Mouse (Mus musculus): ENCODE measurements around the gene Rxra.
A peak's percentile ranks its signal among the peaks of the same experiment; 100 is the strongest.

Rxra gene

GRCm38 (mm10) chr2:27670746-27671145 is 5.5 kb upstream of the Rxra start:
- no peak for DNase-seq (ENCODE audit: extremely low read depth, low read depth)

DNA sequence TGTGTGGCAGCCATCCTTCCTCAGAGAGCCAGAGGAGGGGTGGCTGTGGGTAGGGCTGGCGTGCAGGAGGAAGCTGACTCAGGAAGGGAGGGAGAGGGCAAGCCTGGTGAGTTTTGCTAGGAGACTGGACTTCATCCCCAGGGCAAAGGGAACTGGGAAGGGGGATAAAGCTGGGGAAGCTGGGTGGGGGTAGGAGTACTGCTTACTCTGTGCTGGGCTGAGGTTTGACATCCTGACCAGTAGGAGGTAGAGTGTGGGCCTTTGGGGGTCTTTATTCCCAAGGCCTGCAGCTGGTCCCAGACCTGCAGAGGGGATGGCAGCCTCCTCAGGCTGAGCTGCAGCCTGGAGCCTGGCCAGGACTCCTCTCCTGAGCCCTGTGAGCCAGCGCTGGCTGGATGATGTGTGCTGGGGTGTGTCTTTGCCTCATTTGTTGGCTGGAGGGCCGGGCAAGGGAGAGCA is 4.6 kb upstream of the Rxra start:
- no peak for DNase-seq (ENCODE audit: extremely low read depth, low read depth)

- DNase-seq (ENCODE audit: extremely low read depth, low read depth), result no peak
Observed at GRCm38 (mm10) chr2:27676478-27677325, 462 bp downstream of the Rxra start.

DNA sequence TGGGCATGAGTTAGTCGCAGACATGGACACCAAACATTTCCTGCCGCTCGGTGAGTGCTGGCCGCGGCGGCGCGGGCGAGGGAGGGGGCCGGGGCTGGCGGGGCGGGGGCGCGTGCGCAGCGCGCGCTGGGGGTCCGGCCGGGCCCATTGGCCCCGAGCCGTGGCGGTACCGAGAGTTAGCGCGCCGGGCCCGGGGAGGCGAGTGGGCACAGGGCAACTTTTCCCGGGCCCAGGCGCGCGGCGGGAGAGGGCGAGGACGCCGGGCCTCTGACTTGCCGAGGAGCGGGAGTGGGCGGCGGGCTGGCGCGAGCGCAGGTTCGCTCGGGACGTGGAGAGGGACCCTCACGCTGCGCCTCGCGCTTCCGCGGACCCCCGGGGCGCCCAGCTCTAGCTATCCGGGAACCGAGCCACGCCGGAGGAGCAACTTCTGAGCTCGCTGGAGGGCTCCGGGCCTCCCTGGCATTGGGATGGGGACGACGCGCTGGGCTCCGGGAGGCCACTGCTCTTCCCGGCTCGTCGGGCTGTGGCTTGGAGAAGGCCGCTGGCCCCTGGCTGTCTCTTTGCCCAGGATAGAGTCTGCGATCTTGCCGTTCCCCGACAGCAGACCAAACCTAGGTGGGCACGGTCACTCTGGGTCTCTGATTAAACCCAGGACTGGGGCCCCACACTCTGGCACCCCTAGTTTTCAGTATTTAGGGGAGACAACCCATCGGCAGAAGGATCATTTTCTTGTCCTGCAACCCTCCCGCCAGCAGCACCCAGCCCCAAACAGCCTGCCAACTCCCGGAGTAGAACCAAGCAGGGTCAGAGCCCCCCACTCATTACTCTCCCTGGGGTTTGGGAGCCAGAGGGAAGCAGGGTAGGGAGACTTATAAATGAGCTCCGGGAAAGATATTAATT is 1.4 kb downstream of the Rxra start:
- no peak for DNase-seq (ENCODE audit: extremely low read depth, low read depth)

DNA sequence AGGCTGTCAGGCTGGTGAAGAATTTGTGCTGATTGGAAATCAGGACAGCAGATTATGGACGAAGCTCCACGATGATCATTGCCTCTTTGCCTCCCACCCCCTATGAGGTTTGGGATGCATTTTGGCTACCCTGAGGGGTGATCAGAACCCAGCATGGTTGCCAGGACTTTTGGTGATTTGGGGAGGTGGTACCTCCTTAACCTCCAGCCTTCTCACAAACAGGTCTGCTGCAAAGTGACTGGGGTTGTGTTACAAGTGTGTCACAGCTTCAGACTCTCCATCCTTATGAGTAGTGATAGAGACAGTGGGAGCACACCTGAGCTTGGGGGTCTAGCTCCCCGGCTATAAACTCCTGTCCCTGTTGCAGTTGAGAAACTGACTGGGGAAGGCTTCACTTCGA is 2.1 kb downstream of the Rxra start:
- DNase-seq (ENCODE audit: extremely low read depth, low read depth), result no peak

DNA sequence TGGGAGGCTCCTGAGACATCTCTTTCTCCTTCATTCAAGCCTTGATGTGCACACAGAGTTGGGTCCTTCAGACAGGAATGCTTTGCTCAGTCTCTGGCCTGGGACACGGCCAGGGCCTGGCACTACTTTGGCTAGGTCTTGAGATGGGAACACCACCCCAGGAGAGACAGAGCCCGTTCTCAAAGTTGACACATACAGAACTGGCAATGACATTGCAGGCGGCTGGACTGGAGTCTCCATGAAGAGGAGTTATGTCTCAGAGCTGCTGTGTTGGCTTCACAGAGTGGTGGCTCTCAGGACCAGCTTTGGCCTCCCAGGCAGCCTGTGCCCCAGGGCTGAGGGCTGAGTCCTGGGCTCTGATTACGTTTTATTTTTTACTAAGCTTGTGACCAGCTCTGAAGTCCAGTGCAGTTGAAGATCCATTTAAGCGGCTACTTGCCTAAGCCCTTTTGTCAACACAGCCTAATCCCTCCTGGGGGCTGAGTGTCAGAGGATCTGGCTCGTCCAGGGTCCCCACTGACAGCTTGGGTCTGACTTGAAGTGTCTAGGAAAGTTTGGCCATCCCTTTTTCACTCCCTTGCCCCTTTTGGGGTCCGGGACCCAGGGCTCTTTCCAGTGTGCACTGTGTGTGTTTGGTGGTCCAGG is 2.7 kb downstream of the Rxra start:
- DNase-seq (ENCODE audit: extremely low read depth, low read depth), result no peak

DNA sequence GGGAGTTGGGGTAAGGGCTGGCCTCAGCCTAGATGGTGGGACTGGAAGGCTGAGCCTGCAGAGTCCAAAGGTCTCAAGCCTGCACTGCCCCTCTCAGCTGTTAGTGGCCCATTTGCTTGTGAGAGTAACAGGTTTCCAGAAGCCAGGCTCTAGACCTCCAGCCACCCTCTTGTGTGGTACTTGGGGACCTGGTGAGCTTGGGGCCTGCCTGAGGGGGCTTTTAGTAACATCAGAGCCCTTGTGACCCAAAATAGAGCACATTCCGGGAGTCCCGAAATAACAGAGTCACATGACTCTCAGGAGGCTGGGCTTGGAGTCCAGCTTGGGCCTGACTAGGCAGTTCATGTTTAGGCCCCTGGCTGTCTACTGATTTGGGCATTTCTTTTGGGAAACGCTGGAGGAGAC is 3.4 kb downstream of the Rxra start:
- DNase-seq (ENCODE audit: extremely low read depth, low read depth), result no peak

DNA sequence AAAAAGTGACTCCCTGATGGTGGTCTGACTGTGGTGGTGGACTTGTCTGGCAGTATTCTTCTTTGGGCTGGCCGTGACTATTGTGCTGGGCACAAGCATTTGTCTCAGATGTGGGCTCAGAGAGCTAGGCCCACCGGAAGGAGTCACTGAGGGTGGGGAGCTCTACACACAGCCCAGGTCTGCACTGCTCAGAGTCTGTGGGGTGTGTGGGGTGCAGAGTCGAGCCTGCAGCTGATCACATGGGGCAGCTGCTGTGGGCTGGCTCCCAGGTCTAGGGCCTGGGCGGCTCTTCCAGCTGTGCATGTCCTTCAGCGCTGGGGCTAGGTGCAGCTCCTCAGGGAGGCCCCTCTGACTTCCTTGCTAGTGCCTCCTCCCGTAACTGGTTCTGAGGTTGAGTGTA is 3.8 kb downstream of the Rxra start:
- no peak for DNase-seq (ENCODE audit: extremely low read depth, low read depth)

GRCm38 (mm10) chr2:27680595-27680994 is 4.4 kb downstream of the Rxra start:
- no peak for DNase-seq (ENCODE audit: extremely low read depth, low read depth)

- no peak for DNase-seq (ENCODE audit: extremely low read depth, low read depth)
Observed at GRCm38 (mm10) chr2:27681426-27681825, 5.2 kb downstream of the Rxra start.

DNA sequence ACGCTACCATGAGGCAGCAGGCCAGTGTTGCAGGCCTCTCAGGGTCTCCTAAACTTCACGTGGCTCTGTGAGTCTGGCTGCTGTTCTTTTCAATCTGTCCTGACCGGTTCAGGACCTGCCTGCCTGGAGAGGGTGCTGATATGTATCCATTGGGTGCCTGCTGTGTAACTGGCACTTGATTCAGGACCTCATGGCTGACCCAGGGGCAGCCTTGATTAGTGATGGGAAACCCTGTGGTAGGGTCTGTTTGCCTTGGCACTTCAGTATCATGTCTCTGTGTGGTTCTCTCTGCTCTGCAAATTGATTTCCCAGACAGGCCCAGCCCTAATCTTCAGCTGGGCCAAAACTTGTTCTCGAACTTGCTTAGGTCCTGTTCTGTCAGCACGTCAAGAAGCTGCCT is 5.9 kb downstream of the Rxra start:
- no peak for DNase-seq (ENCODE audit: extremely low read depth, low read depth)

DNA sequence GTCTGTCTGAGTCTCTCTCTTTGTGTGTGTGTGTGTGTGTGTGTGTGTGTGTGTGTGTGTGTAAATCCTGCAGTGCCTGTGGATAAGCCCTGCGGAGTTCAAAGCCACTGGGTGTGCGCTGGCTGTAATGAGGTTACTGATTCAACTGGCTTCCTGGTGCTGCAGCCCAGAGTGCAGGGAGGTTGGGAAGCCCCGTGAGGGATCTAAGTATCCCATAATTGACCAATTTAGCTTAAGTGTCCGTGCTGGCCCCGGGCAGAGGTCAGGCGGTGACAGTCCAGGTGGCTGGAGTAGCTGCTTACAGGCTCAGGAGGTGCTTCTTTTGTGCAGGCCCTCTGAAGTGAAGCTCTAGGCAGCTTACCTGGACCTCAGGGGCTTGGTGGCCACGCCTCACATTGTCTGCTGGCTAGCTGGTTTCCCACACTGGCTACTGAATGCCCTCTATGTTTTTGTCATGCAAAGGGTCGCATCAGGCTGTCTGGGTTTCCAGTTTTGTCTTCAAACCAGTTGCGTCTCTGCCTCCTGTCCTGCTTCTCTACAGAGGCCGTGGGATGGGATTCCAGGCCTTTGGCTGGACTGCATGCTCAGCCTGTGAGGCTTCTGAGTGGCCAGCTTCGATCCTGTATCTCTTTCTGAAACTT is 7.9 kb downstream of the Rxra start:
- no peak for DNase-seq (ENCODE audit: extremely low read depth, low read depth)

DNA sequence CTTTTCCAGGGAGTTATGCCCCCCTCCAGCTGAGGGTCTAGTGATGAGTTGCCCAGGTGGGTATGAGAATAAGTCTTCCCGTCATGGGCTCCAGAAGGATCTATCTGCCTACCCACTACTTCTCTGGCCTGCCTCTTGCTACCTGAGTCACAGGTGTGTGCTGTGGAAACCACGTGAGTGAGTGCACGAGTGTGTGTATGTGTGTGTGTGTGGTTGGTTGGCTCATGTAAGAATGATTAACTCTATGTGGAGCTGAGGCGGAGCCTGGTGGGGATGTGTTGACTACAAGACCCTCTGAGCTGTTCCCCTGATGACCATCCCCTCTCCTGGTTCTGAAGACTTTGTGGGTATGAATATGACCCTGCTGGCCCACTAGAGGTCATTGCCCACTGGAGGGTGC is 9.7 kb downstream of the Rxra start:
- no peak for DNase-seq (ENCODE audit: extremely low read depth, low read depth)

DNA sequence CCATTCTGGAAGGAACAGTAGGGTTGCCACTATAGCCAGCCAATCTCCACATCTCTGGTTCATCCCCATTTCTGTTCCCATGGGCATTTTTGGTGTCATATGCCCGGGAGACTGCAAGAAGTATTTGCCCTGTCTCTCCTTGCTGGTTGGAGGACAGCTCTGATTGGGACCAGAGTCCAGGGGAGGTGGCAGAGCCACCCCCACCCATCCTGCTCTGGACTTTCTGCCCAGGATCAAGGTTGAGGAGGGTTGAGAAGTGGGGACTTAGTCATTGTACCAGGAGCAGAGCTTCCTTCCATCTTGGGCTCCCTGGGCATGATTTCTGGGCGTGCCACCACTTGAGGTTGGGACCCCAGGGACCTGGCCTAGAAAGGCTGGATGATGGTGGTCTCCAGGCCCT is 10.1 kb downstream of the Rxra start:
- no peak for DNase-seq (ENCODE audit: extremely low read depth, low read depth)

DNA sequence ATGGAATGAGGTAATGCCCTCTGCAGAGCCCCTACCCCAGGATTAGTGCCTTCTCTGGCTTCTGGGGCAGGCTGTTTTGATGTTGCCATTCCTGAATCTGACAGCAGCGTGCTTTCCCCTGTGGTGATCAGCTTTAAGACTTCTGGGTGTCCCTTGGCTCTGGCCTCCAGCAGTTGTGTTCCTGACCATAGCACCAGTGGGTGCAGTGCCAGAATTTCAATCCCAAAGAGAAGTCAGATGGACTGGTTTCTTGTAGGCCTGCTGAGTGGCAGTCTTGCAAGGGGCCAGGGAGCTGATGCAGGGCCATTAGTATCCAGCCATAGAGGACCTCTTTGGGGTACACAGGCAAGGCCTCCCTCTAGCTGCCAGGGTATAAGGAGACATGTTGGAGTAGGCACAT is 10.8 kb downstream of the Rxra start:
- no peak for DNase-seq (ENCODE audit: extremely low read depth, low read depth)

- DNase-seq (ENCODE audit: extremely low read depth, low read depth), result no peak
Observed at GRCm38 (mm10) chr2:27687973-27688372, 11.7 kb downstream of the Rxra start.

DNA sequence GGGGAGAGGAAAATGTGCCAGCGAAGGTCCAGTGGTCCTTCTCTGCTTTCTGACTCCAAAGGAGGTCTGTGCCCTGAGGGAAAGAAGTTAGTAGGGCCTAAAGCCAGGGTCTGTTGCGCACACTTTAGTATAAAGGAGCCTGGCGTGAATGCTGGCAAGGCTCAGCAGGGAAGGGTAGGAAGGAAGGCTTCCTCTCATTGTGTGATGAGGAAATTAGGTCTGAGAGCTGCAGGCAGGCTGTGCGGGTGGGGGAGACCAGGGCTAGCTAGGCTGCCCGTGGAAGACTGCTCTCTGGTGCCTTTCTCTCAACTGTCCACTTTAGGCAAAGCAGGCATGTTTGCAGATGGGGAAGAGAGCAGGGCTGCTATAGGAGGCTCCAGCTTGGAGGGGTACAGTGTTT is 14.5 kb downstream of the Rxra start:
- DNase-seq (ENCODE audit: extremely low read depth, low read depth), result no peak

DNA sequence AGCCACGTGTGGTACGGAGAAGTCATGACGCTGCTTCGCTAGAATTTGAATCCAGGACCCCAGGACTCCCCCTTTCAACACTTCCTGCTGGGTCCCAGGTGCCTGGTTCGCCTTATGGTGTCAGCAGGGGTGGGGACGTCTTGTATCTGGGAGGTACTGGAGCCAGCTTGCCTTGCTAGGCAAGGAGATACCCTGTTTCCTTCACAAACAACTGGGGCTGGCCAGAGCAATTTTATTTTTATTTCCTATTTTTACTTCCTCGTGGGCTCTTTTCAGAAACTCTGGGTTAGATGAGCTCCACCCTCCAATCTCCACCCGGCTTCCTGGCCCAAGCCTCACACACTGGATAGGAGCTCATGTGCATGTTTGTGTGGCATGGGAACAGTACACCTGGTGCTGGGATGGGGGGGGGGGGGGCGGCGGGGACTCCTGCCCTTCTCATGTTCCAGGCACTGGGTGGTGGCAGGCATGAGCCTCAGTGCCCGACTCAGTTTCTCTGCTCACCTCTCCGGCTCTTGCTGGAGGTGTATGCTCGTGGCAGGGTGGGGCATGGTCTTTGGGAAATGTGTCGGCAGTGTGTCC is 15.0 kb downstream of the Rxra start:
- DNase-seq (ENCODE audit: extremely low read depth, low read depth), result no peak

DNA sequence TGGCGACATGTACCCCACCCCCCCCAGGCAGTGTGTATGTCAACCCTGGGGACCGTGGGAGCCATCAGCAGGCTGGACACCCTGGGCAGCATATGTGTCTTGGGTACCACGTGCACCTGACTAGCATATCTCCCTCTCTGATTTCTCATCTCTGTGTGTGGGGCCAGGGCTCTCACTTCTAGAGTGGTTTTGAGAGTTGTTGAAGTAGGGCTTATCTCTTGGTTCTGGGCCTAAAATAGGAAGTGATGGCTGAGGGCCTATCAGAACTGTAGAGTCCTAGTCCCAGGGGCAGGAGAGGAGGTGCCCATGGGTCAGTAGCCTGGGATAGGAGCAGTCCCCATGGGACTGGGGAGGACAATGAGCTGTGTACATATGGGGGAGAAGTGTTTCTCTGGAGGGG is 16.4 kb downstream of the Rxra start:
- peak; percentile 57 for DNase-seq (ENCODE audit: extremely low read depth, low read depth)

GRCm38 (mm10) chr2:27693684-27694083 is 17.4 kb downstream of the Rxra start:
- DNase-seq (ENCODE audit: extremely low read depth, low read depth), result no peak

GRCm38 (mm10) chr2:27699574-27699973 is 23.3 kb downstream of the Rxra start:
- DNase-seq (ENCODE audit: extremely low read depth, low read depth), result no peak

Data from MEL-GATA-1-ER (cell line).